Mouse (Mus musculus) hindbrain, postnatal 0 days (tissue): ENCODE measurements at regions not wholly inside any gene's neighbourhood (a gene's known extent, or its start where the extent isn't known, plus 50 kb on each side); places are given as distances from the start of the nearest gene placed in this dataset.

Experiments
- ATAC-seq: fragments of 200-750 bp; cut with Nextera tagmentation; 2 replicates; pipeline ENCODE4 v1.8.0; 2017; ENCODE audit warnings: mild to moderate bottlenecking, moderate TSS enrichment, moderate library complexity
- DNase-seq: peaks from one replicate; pipeline ENCODE4 v3.0.0-alpha.2; 2015; ENCODE audit warnings: low spot score
- H3K27ac ChIP-seq: fragments of 300-500 bp; sonication (generic); 2 replicates; pipeline ENCODE4 v1.5.1; 2014; ENCODE audit warnings: mild to moderate bottlenecking
- H3K27me3 ChIP-seq: fragments of 300-500 bp; sonication (generic); 2 replicates; pipeline ENCODE4 v1.6.1; 2014; ENCODE audit warnings: low read length, mixed read lengths; ENCODE audit not compliant: insufficient read depth
- H3K36me3 ChIP-seq: fragments of 300-500 bp; sonication (generic); 2 replicates; pipeline ENCODE4 v1.6.1; 2014; ENCODE audit warnings: low read length, mixed read lengths; ENCODE audit not compliant: insufficient read depth
- H3K4me1 ChIP-seq: fragments of 300-500 bp; sonication (generic); 2 replicates; pipeline ENCODE4 v1.6.1; 2014; ENCODE audit warnings: antibody characterized with exemption, low read length, mixed read lengths; ENCODE audit not compliant: insufficient read depth
- H3K4me2 ChIP-seq: fragments of 300-500 bp; sonication (generic); 2 replicates; pipeline ENCODE4 v1.6.1; 2014; ENCODE audit warnings: low read depth, mild to moderate bottlenecking, low read length, moderate library complexity, mixed read lengths
- H3K4me3 ChIP-seq: fragments of 300-500 bp; sonication (generic); 2 replicates; pipeline ENCODE4 v1.5.1; 2014; ENCODE audit warnings: low read length
- H3K9ac ChIP-seq: fragments of 300-500 bp; sonication (generic); replicated peaks from 2 replicates; pipeline ENCODE4 v1.6.1; 2014; ENCODE audit warnings: mild to moderate bottlenecking, low read length, moderate library complexity, mixed read lengths
- H3K9me3 ChIP-seq: fragments of 300-500 bp; sonication (generic); 2 replicates; pipeline ENCODE4 v1.6.1; 2016; ENCODE audit warnings: low read length, mixed read lengths
- CTCF ChIP-seq: IDR thresholded peaks from 2 replicates; pipeline ENCODE4 v1.5.1; 2016; ENCODE audit warnings: antibody characterized with exemption, control low read depth, low read depth
- WGBS: fragments of 180-500 bp; shearing (Covaris S2); extraction: QIAGEN DNeasy Blood & Tissue Kit; methylation state at CpG from one replicate; pipeline ENCODE4 v1.1.7; 2014; 5-methylcytosine and 5-hydroxymethylcytosine counted together

- WGBS: 82% methylated on average over 9 of the region's 9 CpGs
- no peak for DNase-seq
Measured at GRCm38 (mm10) chr7:37104671-37105070, 406.8 kb downstream of the Tshz3 start.

GRCm38 (mm10) chr7:37111071-37111470, 413.2 kb downstream of the Tshz3 start:
- DNase-seq (no peak), ATAC-seq (no peak)
- Histone ChIP-seq H3K27ac (no peak overlapping the region), H3K36me3 (no peaks in the 10 kb centered on the region), H3K27me3 (no peaks in the 10 kb centered on the region), H3K9me3 (no peaks in the 10 kb centered on the region), H3K4me2 (no peak overlapping the region), H3K9ac (no peak overlapping the region), H3K4me3 (no peak overlapping the region), H3K4me1 (no peaks in the 10 kb centered on the region)
- 89% methylated on average over 6 of the region's 6 CpGs for WGBS
- no peak for TF ChIP-seq CTCF

More at GRCm38 (mm10) chr7:37104671-37105070, 406.8 kb downstream of the Tshz3 start:
- ATAC-seq: no peak
- H3K9me3 ChIP-seq: no peaks in the 10 kb centered on the region
- no peaks in the 10 kb centered on the region for H3K4me1 ChIP-seq
- no peak overlapping the region for H3K9ac ChIP-seq
- no peak for TF ChIP-seq CTCF
- H3K27ac ChIP-seq: no peak overlapping the region
- H3K4me3 ChIP-seq: no peak overlapping the region
- no peak overlapping the region for H3K4me2 ChIP-seq
- H3K36me3 ChIP-seq: no peaks in the 10 kb centered on the region
- H3K27me3 ChIP-seq: no peaks in the 10 kb centered on the region

DNA sequence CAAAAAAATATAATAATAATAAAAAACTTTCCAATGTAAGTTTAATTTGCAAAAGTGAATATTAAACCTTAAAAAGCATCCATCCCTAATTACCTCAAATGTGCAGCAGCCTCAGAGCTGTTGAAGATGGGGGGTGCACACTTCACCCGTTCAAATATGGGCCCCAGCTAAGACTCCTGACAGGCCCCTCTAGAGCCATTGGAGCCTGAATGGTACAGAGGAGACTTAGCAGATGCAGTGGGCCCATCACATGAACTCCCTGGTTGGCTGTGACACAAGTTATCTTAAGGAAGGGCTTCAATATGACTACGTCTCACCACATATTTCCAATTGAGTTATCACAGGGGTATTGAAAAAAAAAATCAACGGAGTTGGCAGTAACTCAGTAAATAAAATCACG, 422.9 kb downstream of the Tshz3 start:
- DNase-seq (no peak), ATAC-seq (no peak)
- 82% methylated on average over 4 of the region's 4 CpGs for WGBS
- no peak overlapping the region for H3K4me3 ChIP-seq
- H3K27ac ChIP-seq: no peak overlapping the region
- no peaks in the 10 kb centered on the region for H3K36me3 ChIP-seq
- no peak for TF ChIP-seq CTCF
- H3K9me3 ChIP-seq: no peaks in the 10 kb centered on the region
- no peaks in the 10 kb centered on the region for H3K27me3 ChIP-seq
- no peak overlapping the region for H3K9ac ChIP-seq
- no peaks in the 10 kb centered on the region for H3K4me1 ChIP-seq
- H3K4me2 ChIP-seq: no peak overlapping the region

GRCm38 (mm10) chr7:37140191-37140590, 442.3 kb downstream of the Tshz3 start:
- ATAC-seq: no peak
- no peak overlapping the region for H3K4me2 ChIP-seq
- no peaks in the 10 kb centered on the region for H3K27me3 ChIP-seq
- no peak overlapping the region for H3K27ac ChIP-seq
- WGBS: 90% methylated on average over 12 of the region's 12 CpGs
- H3K4me1 ChIP-seq: no peaks in the 10 kb centered on the region
- TF ChIP-seq CTCF: no peak
- no peaks in the 10 kb centered on the region for H3K36me3 ChIP-seq
- DNase-seq: no peak
- H3K4me3 ChIP-seq: no peak overlapping the region
- H3K9ac ChIP-seq: no peak overlapping the region
- H3K9me3 ChIP-seq: no peaks in the 10 kb centered on the region

GRCm38 (mm10) chr7:37142780-37143179, 444.9 kb downstream of the Tshz3 start:
- WGBS: 84% methylated on average over 5 of the region's 5 CpGs
- Histone ChIP-seq H3K9ac (no peak overlapping the region), H3K4me2 (no peak overlapping the region), H3K4me3 (no peak overlapping the region), H3K27me3 (no peaks in the 10 kb centered on the region), H3K4me1 (no peaks in the 10 kb centered on the region), H3K9me3 (no peaks in the 10 kb centered on the region), H3K36me3 (no peaks in the 10 kb centered on the region), H3K27ac (no peak overlapping the region)
- no peak for DNase-seq
- no peak for TF ChIP-seq CTCF
- ATAC-seq: no peak

DNA sequence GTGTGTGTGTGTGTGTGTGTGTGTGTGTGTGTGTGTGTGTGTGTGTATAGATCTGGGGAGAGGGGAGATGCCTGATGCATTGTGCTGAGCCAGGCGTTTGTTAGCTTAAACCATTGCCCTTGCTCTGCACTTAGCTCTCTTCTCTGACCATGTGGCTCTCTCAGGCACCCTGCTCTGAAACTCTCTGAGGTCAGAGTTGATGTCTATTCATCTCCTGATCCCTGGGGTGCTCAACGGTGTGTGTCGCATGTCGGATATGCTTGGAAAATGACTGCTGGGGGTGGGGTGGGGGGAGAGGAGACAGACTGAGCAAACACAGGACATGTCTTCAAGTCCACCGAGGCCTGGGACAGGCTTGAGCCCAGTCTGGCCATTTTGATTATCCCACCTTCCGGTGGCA, 446.4 kb downstream of the Tshz3 start:
- no peak for TF ChIP-seq CTCF
- no peak overlapping the region for H3K9ac ChIP-seq
- H3K36me3 ChIP-seq: no peaks in the 10 kb centered on the region
- no peak overlapping the region for H3K4me2 ChIP-seq
- ATAC-seq: no peak
- DNase-seq: no peak
- H3K4me3 ChIP-seq: no peak overlapping the region
- no peak overlapping the region for H3K27ac ChIP-seq
- WGBS: 36% methylated on average over 6 of the region's 6 CpGs
- H3K27me3 ChIP-seq: no peaks in the 10 kb centered on the region
- no peaks in the 10 kb centered on the region for H3K4me1 ChIP-seq
- no peaks in the 10 kb centered on the region for H3K9me3 ChIP-seq

GRCm38 (mm10) chr7:37149711-37150110, 451.8 kb downstream of the Tshz3 start:
- peak; percentile 81 for DNase-seq
- Histone ChIP-seq H3K27me3 (no peaks in the 10 kb centered on the region), H3K4me3 (no peak overlapping the region), H3K9ac (no peak overlapping the region), H3K4me1 (no peaks in the 10 kb centered on the region), H3K9me3 (no peaks in the 10 kb centered on the region), H3K27ac (no peak overlapping the region), H3K4me2 (no peak overlapping the region), H3K36me3 (no peaks in the 10 kb centered on the region)
- ATAC-seq: peak; percentile 81
- TF ChIP-seq CTCF: no peak
- 48% methylated on average over 5 of the region's 5 CpGs for WGBS

DNA sequence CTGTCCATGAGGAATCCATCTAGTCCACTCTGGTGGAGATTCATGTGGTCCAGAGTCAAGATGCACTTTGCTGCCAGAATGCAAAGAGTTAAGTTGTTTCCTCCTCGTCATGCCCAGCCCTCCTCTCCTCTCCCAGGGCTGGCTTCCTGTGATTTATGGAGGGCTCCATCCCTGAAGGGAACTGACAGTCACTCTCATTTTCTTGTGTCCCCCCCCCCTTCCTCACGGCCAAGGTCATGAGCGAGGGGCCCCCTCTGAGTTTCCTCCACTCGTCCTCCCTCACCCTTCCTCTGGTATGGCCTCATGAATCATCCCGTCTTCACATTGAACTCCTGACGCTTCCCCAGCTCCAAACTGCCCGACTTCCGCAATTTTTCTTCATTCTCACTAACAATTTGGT, 461.9 kb downstream of the Tshz3 start:
- no peaks in the 10 kb centered on the region for H3K27me3 ChIP-seq
- no peaks in the 10 kb centered on the region for H3K9me3 ChIP-seq
- no peak overlapping the region for H3K9ac ChIP-seq
- no peak overlapping the region for H3K4me3 ChIP-seq
- 57% methylated on average over 8 of the region's 8 CpGs for WGBS
- ATAC-seq (no peak), DNase-seq (no peak)
- H3K36me3 ChIP-seq: no peaks in the 10 kb centered on the region
- TF ChIP-seq CTCF: no peak
- no peak overlapping the region for H3K4me2 ChIP-seq
- no peaks in the 10 kb centered on the region for H3K4me1 ChIP-seq
- no peak overlapping the region for H3K27ac ChIP-seq
